Mouse (Mus musculus): ENCODE measurements around the gene Nfx1.

The Nfx1 gene

GRCm38 (mm10) chr4:41074461-41074860, 103.8 kb downstream of the Nfx1 start:
- no peaks in the 10 kb centered on the region for H3K36me3 ChIP-seq (ENCODE audit: insufficient read depth, low read length)

More at GRCm38 (mm10) chr4:41074461-41074860, 103.8 kb downstream of the Nfx1 start:
- Histone ChIP-seq H3K9me3 (ENCODE audit: low read length) (no peaks in the 10 kb centered on the region), H3K27me3 (ENCODE audit: insufficient read depth, low read length) (peaks cover 23% of the 10 kb centered on the region), H3K4me1 (replicated peaks; ENCODE audit: low read depth, low read length) (peaks cover 12% of the 10 kb centered on the region; the same call in 1 of the 2 replicates), H3K4me3 (replicated peaks; ENCODE audit: low read length) (no peak overlapping the region)
- TF ChIP-seq POU5F1 (IDR thresholded peaks at IDR 0.05; ENCODE audit: borderline replicate concordance, low read length) (no peak), CTCF (conservative IDR thresholded peaks at IDR 0.05; ENCODE audit: low read length) (no peak), NANOG (IDR thresholded peaks at IDR 0.05; ENCODE audit: borderline replicate concordance, low read length) (no peak)
